Mouse (Mus musculus) effector memory CD4-positive, alpha-beta T cell, adult 7 months (primary cell): ENCODE data around the gene Il1rl2. TPM values are rescaled to one million over a fixed set of nuclear protein-coding genes. Genes with fewer than 3 reads are reported as not detected.

Source experiments
- polyA plus RNA-seq: library from polyadenylated mRNA; unstranded; fragments of 100-300 nt; shearing (Covaris generic); gene quantifications from one replicate; pipeline ENCODE4 v1.2.1, GENCODE M21; 2017

Gene Il1rl2
- polyA plus RNA-seq = 14.5 TPM

GRCm38 (mm10) chr1:40324457-40324856, at the start of gene Il1rl2:
TSS of gene Il1rl2 (plus strand) at chr1:40324610.

Other genes with a start within 250 kb of the Il1rl2 start
- 0.32 TPM for gene Il1r1, start 99.5 kb upstream of the Il1rl2 start, polyA plus RNA-seq
- 12.6 TPM for gene Il1rl1, start 105.0 kb downstream of the Il1rl2 start, polyA plus RNA-seq
- 296 TPM for gene Il18r1, start 140.9 kb downstream of the Il1rl2 start, polyA plus RNA-seq
- 157 TPM for gene Il18rap, start 190.8 kb downstream of the Il1rl2 start, polyA plus RNA-seq